Mouse (Mus musculus): ENCODE measurements around the gene Msto1. TPM values are rescaled to one million over a fixed set of nuclear protein-coding genes. Genes with fewer than 3 reads are reported as not detected.

Gene Msto1
- polyA plus RNA-seq, 1 experiment from 2014 or later, result 9.9 TPM

DNA sequence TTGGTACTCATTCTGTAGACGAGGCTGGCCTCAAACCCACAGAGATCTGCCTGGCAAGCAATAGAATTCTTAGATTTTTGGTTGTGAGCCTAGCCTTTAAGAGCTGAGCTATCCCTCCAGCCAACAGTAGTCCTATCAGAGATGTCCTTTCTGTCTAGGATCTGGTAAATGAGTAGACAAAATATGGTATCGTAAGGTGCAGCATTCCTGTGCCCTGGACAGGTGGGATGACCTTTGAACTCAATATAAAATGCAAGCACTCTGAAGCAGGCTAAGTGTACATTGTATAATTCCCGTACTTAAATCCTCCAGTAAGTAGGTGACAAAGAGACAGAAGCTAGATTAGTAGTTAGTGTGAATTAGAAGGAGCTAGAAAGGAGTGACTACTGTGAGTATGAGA lies 51.7 kb downstream of the Msto1 start:
- peaks cover 67% of the 10 kb centered on the region for H3K36me3 ChIP-seq (replicated peaks; ENCODE audit: insufficient read depth, low read length)
- no peak for TF ChIP-seq EP300 (IDR thresholded peaks at IDR 0.05; ENCODE audit: low read depth)
- no peak for TF ChIP-seq CTCF (IDR thresholded peaks at IDR 0.05; ENCODE audit: low read depth)
- no peaks in the 10 kb centered on the region for H3K27me3 ChIP-seq (ENCODE audit: insufficient read depth, low read length)
- WGBS (ENCODE audit: insufficient replicate concordance), result 84% methylated on average over 3 of the region's 3 CpGs
- H3K9ac ChIP-seq (replicated peaks), result no peak overlapping the region
- no peaks in the 10 kb centered on the region for H3K4me1 ChIP-seq (ENCODE audit: insufficient read depth)
- H3K9me3 ChIP-seq (ENCODE audit: low read length), result no peaks in the 10 kb centered on the region
- no peak overlapping the region for H3K4me3 ChIP-seq (ENCODE audit: low read depth, low read length)
- ATAC-seq (no peak), DNase-seq (no peak)
- H3K27ac ChIP-seq (ENCODE audit: low read depth), result no peak overlapping the region
- H3K4me2 ChIP-seq (ENCODE audit: low read depth, low read length), result no peak overlapping the region

DNA sequence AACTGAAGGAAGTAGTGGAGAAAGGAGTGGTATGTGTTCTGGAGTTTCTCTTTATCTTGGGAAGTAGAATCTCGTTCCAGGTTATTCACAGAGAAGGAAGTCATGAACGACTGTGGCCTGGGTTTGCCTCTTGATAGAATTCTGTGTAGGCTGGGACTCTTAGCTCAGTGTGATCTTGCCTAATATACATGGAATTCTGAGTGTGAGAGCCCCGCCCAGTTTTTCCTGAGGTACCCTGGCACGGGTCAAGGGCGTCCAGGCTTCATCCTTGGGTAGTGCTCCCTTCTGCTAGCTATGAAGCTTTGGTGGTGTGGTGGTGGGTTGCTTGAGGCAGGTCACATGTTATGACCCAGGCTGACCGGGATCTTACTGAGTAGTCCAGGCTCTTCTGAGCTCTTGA lies 58.0 kb downstream of the Msto1 start:
- no peak overlapping the region for H3K4me2 ChIP-seq (ENCODE audit: low read depth, low read length)
- TF ChIP-seq CTCF (IDR thresholded peaks at IDR 0.05; ENCODE audit: low read depth), result no peak
- TF ChIP-seq EP300 (IDR thresholded peaks at IDR 0.05; ENCODE audit: low read depth), result no peak
- H3K27me3 ChIP-seq (ENCODE audit: insufficient read depth, low read length), result no peaks in the 10 kb centered on the region
- no peak overlapping the region for H3K9ac ChIP-seq (replicated peaks)
- ATAC-seq, result no peak
- no peaks in the 10 kb centered on the region for H3K9me3 ChIP-seq (ENCODE audit: low read length)
- no peak overlapping the region for H3K27ac ChIP-seq (ENCODE audit: low read depth)
- WGBS (ENCODE audit: insufficient replicate concordance), result 77% methylated on average over 6 of the region's 6 CpGs
- DNase-seq, result no peak
- no peaks in the 10 kb centered on the region for H3K4me1 ChIP-seq (ENCODE audit: insufficient read depth)
- H3K36me3 ChIP-seq (replicated peaks; ENCODE audit: insufficient read depth, low read length), result peaks cover 59% of the 10 kb centered on the region
- H3K4me3 ChIP-seq (ENCODE audit: low read depth, low read length), result no peak overlapping the region

Other genes with a start within 250 kb of the Msto1 start
- 18.8 and 19.8 TPM in 2 replicates for gene Khdc4, start 228.2 kb downstream of the Msto1 start, polyA plus RNA-seq (2015; fragmentation: Nextera tagmentation; extraction: Ambion mirVana)
- 25.6 and 26.3 TPM in 2 replicates for gene Rit1, start 197.2 kb downstream of the Msto1 start, polyA plus RNA-seq (2015; fragmentation: Nextera tagmentation; extraction: Ambion mirVana)
- 0.36 and 0.51 TPM in 2 replicates for gene Syt11, start 138.8 kb downstream of the Msto1 start, polyA plus RNA-seq (2015; fragmentation: Nextera tagmentation; extraction: Ambion mirVana)
- 1.5 and 1.6 TPM in 2 replicates for gene Gon4l, start 78.8 kb downstream of the Msto1 start, polyA plus RNA-seq (2015; fragmentation: Nextera tagmentation; extraction: Ambion mirVana)
- 3.7 and 4.1 TPM in 2 replicates for gene Ash1l, start 36.6 kb upstream of the Msto1 start, polyA plus RNA-seq (2015; fragmentation: Nextera tagmentation; extraction: Ambion mirVana)
- gene Dap3, start 37.2 kb upstream of the Msto1 start, polyA plus RNA-seq (2015; fragmentation: Nextera tagmentation; extraction: Ambion mirVana), result 59.1 and 60.9 TPM in 2 replicates
- gene Rusc1, start 179.3 kb upstream of the Msto1 start, polyA plus RNA-seq (2015; fragmentation: Nextera tagmentation; extraction: Ambion mirVana), result 2.4 and 2.5 TPM in 2 replicates
- not detected in 2 replicates for gene Gm43738, start 187.1 kb upstream of the Msto1 start, polyA plus RNA-seq (2015; fragmentation: Nextera tagmentation; extraction: Ambion mirVana)
- gene Fdps, start 188.0 kb upstream of the Msto1 start, polyA plus RNA-seq (2015; fragmentation: Nextera tagmentation; extraction: Ambion mirVana), result 75.8 and 82.2 TPM in 2 replicates
- 18.6 and 27.8 TPM in 2 replicates for gene Pklr, start 222.1 kb upstream of the Msto1 start, polyA plus RNA-seq (2015; fragmentation: Nextera tagmentation; extraction: Ambion mirVana)
- gene Hcn3, start 246.2 kb upstream of the Msto1 start, polyA plus RNA-seq (2015; fragmentation: Nextera tagmentation; extraction: Ambion mirVana), result 0.19 and 0.49 TPM in 2 replicates